Mouse (Mus musculus): ENCODE results near the gene Slc16a8.

DNA sequence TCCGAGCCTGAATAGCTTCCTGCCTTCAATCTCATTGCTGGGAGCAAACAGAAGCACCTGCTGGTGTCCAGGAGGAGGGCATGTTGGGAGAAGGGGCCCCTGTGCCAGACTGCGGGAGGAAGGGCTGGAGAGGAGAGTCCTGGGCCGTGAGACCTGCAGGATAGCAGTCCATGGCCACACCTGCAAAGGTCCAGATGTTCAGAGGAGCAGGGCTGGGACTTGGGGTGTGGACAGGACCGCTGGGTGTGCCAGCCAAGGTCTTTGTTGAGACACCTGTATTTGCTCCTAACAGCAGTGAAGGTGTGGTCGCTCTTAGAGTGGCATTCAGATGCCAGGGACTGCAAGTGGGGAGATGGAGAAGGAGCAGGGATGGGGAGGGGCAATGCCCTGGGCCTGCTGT is 27.9 kb upstream of the Slc16a8 start:
- TF ChIP-seq POLR2A (IDR thresholded peaks at IDR 0.05; ENCODE audit: insufficient read depth, low read depth, low read length) (no peak), CTCF (IDR thresholded peaks at IDR 0.05) (no peak)

Data from heart, adult 2 months (tissue).